Mouse (Mus musculus): Measurements from ENCODE around the gene 4932438A13Rik. TPM values are rescaled to one million over a fixed set of nuclear protein-coding genes. Genes with fewer than 3 reads are reported as not detected.

Gene 4932438A13Rik
- polyA plus RNA-seq, 2 experiments: 28.3 to 68.4 TPM

DNA sequence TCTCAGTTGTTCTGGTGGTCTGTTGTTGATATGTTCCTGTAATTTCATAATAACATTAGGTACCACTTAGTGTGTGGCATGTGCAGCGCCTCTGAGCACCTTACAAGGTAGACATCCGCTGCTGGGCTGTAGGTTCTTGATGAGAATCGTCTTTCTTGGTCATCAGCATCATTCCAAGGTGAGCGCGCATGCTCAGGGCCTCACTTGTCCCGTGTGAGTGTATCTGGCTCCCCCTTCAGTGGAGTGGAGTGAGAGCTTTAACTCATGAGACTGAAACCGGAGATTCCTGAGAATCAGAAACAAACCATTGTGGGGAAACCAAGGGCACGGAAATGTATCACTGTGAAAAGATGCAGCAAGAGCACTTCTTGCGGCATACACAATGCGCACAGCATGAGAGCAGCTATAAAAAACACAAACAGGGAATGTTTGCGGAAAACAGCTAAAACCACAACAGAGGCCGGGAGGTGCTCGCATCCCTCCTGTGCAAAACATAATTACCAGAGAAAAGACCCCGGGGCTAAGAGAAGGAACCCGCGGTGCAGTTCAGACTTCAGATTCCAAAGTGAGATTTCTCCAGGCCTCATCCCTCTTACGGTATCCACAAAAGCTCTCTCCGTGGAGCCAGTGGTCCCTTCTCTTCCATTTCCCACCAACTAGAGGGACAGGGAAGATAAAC lies 27.2 kb upstream of the 4932438A13Rik start:
- ATAC-seq (ENCODE audit: low FRiP score, low read depth): peak; percentile 57
- H3K9ac ChIP-seq (ENCODE audit: low read depth, low read length, severe bottlenecking): no peak overlapping the region

DNA sequence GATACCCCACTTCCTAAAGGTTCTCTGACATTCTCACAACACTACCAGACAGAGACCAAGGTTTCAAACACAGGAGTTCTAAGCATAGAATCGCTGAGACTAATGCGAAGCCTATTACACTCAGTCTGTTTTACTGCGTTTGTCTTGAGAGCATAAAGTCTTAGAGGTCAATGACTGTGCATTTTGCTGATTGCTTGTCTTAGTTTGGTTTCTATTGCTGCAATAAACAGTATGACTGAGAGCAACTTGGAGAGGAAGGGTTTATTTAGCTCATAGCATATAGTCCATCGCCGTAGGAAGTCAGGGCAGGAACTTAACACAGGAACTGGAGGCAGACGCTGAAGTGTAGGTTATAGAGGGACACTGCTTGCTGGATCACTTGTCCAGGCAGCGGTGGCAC lies 26.1 kb upstream of the 4932438A13Rik start:
- no peaks in the 10 kb centered on the region for H3K9me3 ChIP-seq (ENCODE audit: control insufficient read depth, low read length)
- no peak overlapping the region for H3K9ac ChIP-seq (ENCODE audit: low read depth, low read length, severe bottlenecking)
- H3K4me1 ChIP-seq (ENCODE audit: control insufficient read depth, insufficient read depth, low read length): no peaks in the 10 kb centered on the region
- no peak overlapping the region for H3K4me2 ChIP-seq (replicated peaks; ENCODE audit: low read depth, low read length, severe bottlenecking)
- DNase-seq (ENCODE audit: low spot score) (no peak), ATAC-seq (ENCODE audit: low FRiP score, low read depth) (no peak)
- TF ChIP-seq POLR2A (IDR thresholded peaks at IDR 0.05; ENCODE audit: borderline replicate concordance, extremely low read depth, insufficient read depth, insufficient read length): no peak
- no peak overlapping the region for H3K4me3 ChIP-seq (replicated peaks; ENCODE audit: low read length)
- no peaks in the 10 kb centered on the region for H3K36me3 ChIP-seq (ENCODE audit: control insufficient read depth, insufficient read depth, low read length)
- WGBS: 90% methylated on average over 7 of the region's 7 CpGs
- no peak overlapping the region for H3K27ac ChIP-seq (replicated peaks; ENCODE audit: low read depth, low read length)
- no peaks in the 10 kb centered on the region for H3K27me3 ChIP-seq (ENCODE audit: control insufficient read depth, insufficient read depth, low read length)

More for the DNA sequence above, 27.2 kb upstream of the 4932438A13Rik start:
- Histone ChIP-seq H3K27me3 (ENCODE audit: control insufficient read depth, insufficient read depth, low read length) (no peaks in the 10 kb centered on the region), H3K27ac (replicated peaks; ENCODE audit: low read depth, low read length) (no peak overlapping the region), H3K4me1 (ENCODE audit: control insufficient read depth, insufficient read depth, low read length) (no peaks in the 10 kb centered on the region), H3K4me3 (replicated peaks; ENCODE audit: low read length) (peak overlapping the region; percentile 7; the same call in 1 of the 2 replicates), H3K4me2 (replicated peaks; ENCODE audit: low read depth, low read length, severe bottlenecking) (peak overlapping the region; percentile 35), H3K9me3 (ENCODE audit: control insufficient read depth, low read length) (no peaks in the 10 kb centered on the region), H3K36me3 (ENCODE audit: control insufficient read depth, insufficient read depth, low read length) (no peaks in the 10 kb centered on the region)
- WGBS: 22% methylated on average over 18 of the region's 18 CpGs
- DNase-seq (ENCODE audit: low spot score): peak; percentile 59
- no peak for TF ChIP-seq POLR2A (IDR thresholded peaks at IDR 0.05; ENCODE audit: borderline replicate concordance, extremely low read depth, insufficient read depth, insufficient read length)

DNA sequence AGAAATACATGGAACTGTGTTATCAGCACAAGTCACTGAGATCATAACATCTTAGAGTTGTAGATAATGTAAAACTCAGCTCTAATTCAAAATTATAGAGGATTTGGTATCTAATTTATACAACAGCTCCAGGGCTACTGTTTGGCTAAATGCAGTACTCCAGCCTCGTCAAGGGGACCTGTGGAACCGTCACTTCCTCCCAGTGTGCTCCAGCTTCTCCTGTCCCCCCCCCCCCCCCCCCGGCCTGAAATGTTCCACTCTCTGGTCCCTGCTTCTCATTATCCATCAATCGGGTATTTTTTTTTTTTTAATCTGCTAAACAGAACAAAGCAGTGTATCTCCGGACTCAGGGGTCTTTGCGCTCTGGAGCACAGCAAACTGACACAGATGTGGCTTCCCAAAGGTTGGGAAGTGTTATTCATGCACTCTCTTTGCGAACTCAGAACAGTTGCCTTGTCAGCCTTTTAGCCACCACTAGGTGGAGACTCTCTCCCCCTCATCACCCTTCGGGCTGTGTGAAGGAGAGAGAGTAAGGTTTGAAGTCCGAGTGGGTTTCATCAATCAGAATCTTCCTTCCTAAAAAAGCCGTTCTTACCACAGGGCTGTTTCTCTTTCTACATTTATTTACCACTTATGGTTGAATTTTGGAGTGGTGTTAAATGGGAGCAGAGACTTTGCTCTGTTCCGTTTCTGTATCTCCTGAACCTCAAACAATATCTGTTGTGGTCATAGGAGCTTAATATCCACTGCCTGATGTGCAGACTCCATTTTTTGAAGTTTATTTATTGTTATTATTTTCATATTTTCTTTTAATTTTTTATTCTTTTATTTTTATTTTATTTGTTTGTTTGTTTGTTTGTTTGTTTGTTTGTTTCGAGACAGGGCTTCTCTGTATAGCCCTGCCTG lies 22.0 kb upstream of the 4932438A13Rik start:
- Histone ChIP-seq H3K9ac (ENCODE audit: low read depth, low read length, severe bottlenecking) (no peak overlapping the region), H3K4me3 (replicated peaks; ENCODE audit: low read length) (no peak overlapping the region), H3K4me2 (replicated peaks; ENCODE audit: low read depth, low read length, severe bottlenecking) (peak overlapping the region; percentile 8), H3K36me3 (ENCODE audit: control insufficient read depth, insufficient read depth, low read length) (no peaks in the 10 kb centered on the region), H3K27me3 (ENCODE audit: control insufficient read depth, insufficient read depth, low read length) (no peaks in the 10 kb centered on the region), H3K9me3 (ENCODE audit: control insufficient read depth, low read length) (no peaks in the 10 kb centered on the region), H3K27ac (replicated peaks; ENCODE audit: low read depth, low read length) (no peak overlapping the region), H3K4me1 (ENCODE audit: control insufficient read depth, insufficient read depth, low read length) (no peaks in the 10 kb centered on the region)
- peak; percentile 55; the same call in 1 of the 2 replicates for ATAC-seq (ENCODE audit: low FRiP score, low read depth)
- 22% methylated on average over 12 of the region's 12 CpGs for WGBS
- no peak for TF ChIP-seq POLR2A (IDR thresholded peaks at IDR 0.05; ENCODE audit: borderline replicate concordance, extremely low read depth, insufficient read depth, insufficient read length)
- DNase-seq (ENCODE audit: low spot score): peak; percentile 75

DNA sequence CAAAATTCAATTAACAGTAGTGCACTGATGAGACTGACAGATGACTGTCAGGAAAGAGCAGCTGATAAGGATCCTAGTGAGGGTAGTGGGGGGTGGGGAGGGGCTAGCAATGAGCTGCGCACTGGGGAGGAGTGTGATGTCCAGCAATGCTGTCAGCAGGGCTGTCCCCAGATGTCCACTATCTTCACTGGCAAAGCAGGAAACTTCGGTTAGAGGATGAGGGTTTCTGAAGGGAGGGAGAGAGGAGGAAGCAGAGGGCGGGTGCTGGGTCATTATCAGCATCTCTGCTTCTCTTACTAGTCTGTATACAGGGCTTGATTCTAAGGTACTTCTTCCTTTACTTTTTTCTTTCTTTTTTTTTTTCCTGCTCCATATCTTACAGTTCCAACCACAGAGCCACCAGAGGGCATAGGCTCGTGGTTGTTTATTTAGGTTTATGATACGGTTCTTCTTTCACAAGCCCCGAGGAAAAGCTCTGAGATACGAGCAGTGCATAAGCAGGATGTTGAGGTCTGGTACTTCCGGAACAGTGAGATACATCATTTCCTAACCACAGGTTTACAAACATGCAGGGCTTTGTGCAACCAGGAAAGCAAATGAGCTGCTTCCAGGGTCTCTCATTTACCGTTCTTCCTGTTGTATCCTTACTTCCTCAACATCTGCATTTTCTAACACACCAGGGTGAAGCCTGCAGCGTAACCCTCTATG lies 9.0 kb upstream of the 4932438A13Rik start:
- no peak overlapping the region for H3K4me3 ChIP-seq (replicated peaks; ENCODE audit: low read length)
- H3K4me1 ChIP-seq (ENCODE audit: control insufficient read depth, insufficient read depth, low read length): no peaks in the 10 kb centered on the region
- no peak overlapping the region for H3K27ac ChIP-seq (replicated peaks; ENCODE audit: low read depth, low read length)
- H3K4me2 ChIP-seq (replicated peaks; ENCODE audit: low read depth, low read length, severe bottlenecking): no peak overlapping the region
- WGBS: 56% methylated on average over 10 of the region's 10 CpGs
- no peaks in the 10 kb centered on the region for H3K9me3 ChIP-seq (ENCODE audit: control insufficient read depth, low read length)
- no peak overlapping the region for H3K9ac ChIP-seq (ENCODE audit: low read depth, low read length, severe bottlenecking)
- TF ChIP-seq POLR2A (IDR thresholded peaks at IDR 0.05; ENCODE audit: borderline replicate concordance, extremely low read depth, insufficient read depth, insufficient read length): no peak
- H3K27me3 ChIP-seq (ENCODE audit: control insufficient read depth, insufficient read depth, low read length): no peaks in the 10 kb centered on the region
- ATAC-seq (ENCODE audit: low FRiP score, low read depth) (no peak), DNase-seq (ENCODE audit: low spot score) (no peak)
- H3K36me3 ChIP-seq (ENCODE audit: control insufficient read depth, insufficient read depth, low read length): no peaks in the 10 kb centered on the region

All from limb, embryonic 14.5 days (tissue).